Mouse (Mus musculus) MEL (cell line): ENCODE results near the gene Phb. TPM values are rescaled to one million over a fixed set of nuclear protein-coding genes. Genes with fewer than 3 reads are reported as not detected.

Experiments
- DNase-seq: peaks from one replicate; pipeline ENCODE4 v3.0.0; 2011; ENCODE audit warnings: low read depth, low spot score
- H3K27ac ChIP-seq: 2 replicates; pipeline ENCODE4 v1.5.1; 2012; ENCODE audit warnings: low read depth, mild to moderate bottlenecking, control low read depth, low read length, moderate library complexity; ENCODE audit not compliant: control insufficient read depth
- H3K27me3 ChIP-seq, 2 experiments: fragments of 150-350 bp in 1 of 2; sonication (generic) in 1 of 2; 2 replicates each; pipeline ENCODE4 v1.6.1; 2012; ENCODE audit warnings: low read length in 2 of 2, mild to moderate bottlenecking in 2 of 2, improper control_type of control experiment in 1 of 2, moderate library complexity in 1 of 2; ENCODE audit not compliant: insufficient read depth in 2 of 2, control insufficient read depth in 1 of 2
- H3K36me3 ChIP-seq, 2 experiments: 2 replicates each; pipeline ENCODE4 v1.6.1; 2012 to 2014; ENCODE audit warnings: low read length in 2 of 2, improper control_type of control experiment in 1 of 2, inconsistent platforms in 1 of 2, mild to moderate bottlenecking in 1 of 2; ENCODE audit not compliant: insufficient read depth in 2 of 2, control insufficient read depth in 1 of 2
- H3K4me1 ChIP-seq, 2 experiments: fragments of 150-350 bp in 1 of 2; sonication (generic) in 1 of 2; 2 replicates each; pipeline ENCODE4 v1.6.1; 2012; ENCODE audit warnings: low read length in 2 of 2, improper control_type of control experiment in 1 of 2, mild to moderate bottlenecking in 1 of 2; ENCODE audit not compliant: insufficient read depth in 2 of 2, control insufficient read depth in 1 of 2
- H3K4me3 ChIP-seq, 2 experiments: fragments of 150-350 bp in 1 of 2; sonication (generic) in 1 of 2; 2 replicates each; pipeline ENCODE4 v1.5.1; 2012; ENCODE audit warnings: low read depth in 2 of 2, low read length in 2 of 2, mild to moderate bottlenecking in 2 of 2, moderate library complexity in 2 of 2, control low read depth in 1 of 2, improper control_type of control experiment in 1 of 2; ENCODE audit not compliant: control insufficient read depth in 1 of 2, insufficient read depth in 1 of 2
- H3K79me2 ChIP-seq: 2 replicates; pipeline ENCODE4 v1.6.1; 2012; ENCODE audit warnings: mild to moderate bottlenecking, low read length, moderate library complexity; ENCODE audit not compliant: control insufficient read depth, poor library complexity, insufficient read depth
- H3K9ac ChIP-seq: 2 replicates; pipeline ENCODE4 v1.6.1; 2012; ENCODE audit warnings: low read depth, mild to moderate bottlenecking, control low read depth, low read length, moderate library complexity; ENCODE audit not compliant: control insufficient read depth, poor library complexity, severe bottlenecking
- H3K9me3 ChIP-seq: fragments of 150-350 bp; sonication (generic); replicated peaks from 2 replicates; pipeline ENCODE4 v1.6.1; 2012; ENCODE audit warnings: mild to moderate bottlenecking, low read length, improper control_type of control experiment, moderate library complexity; ENCODE audit not compliant: insufficient read depth
- BHLHE40 ChIP-seq: IDR thresholded peaks from 2 replicates; pipeline ENCODE4 v1.6.1; 2012; ENCODE audit warnings: low read depth, mild to moderate bottlenecking, inconsistent platforms, low read length, improper control_type of control experiment, borderline replicate concordance
- CHD2 ChIP-seq: IDR thresholded peaks from 2 replicates; pipeline ENCODE4 v1.6.1; 2011; ENCODE audit warnings: low read length, improper control_type of control experiment
- E2F4 ChIP-seq: IDR thresholded peaks from 2 replicates; pipeline ENCODE4 v1.6.1; 2011; ENCODE audit warnings: low read depth, low read length, improper control_type of control experiment, borderline replicate concordance
- ELF1 ChIP-seq: IDR thresholded peaks from 2 replicates; pipeline ENCODE4 v1.6.1; 2014; ENCODE audit warnings: low read depth, mild to moderate bottlenecking, inconsistent platforms, low read length, improper control_type of control experiment, moderate library complexity
- EP300 ChIP-seq, 2 experiments: IDR thresholded peaks; 2 replicates each; pipeline ENCODE4 v1.6.1; 2011; ENCODE audit warnings: improper control_type of control experiment in 2 of 2, low read length in 2 of 2, low read depth in 1 of 2, mild to moderate bottlenecking in 1 of 2
- ETS1 ChIP-seq: IDR thresholded peaks from 2 replicates; pipeline ENCODE4 v1.6.1; 2012; ENCODE audit warnings: low read depth, mild to moderate bottlenecking, inconsistent platforms, low read length, improper control_type of control experiment, moderate library complexity
- GABPA ChIP-seq: IDR thresholded peaks from 2 replicates; pipeline ENCODE4 v1.6.1; 2012; ENCODE audit warnings: low read depth, mild to moderate bottlenecking, inconsistent platforms, low read length, improper control_type of control experiment, moderate library complexity
- GATA1 ChIP-seq: IDR thresholded peaks from 2 replicates; pipeline ENCODE4 v1.6.1; 2011; ENCODE audit warnings: low read depth, low read length, improper control_type of control experiment
- MAFK ChIP-seq: IDR thresholded peaks from 2 replicates; pipeline ENCODE4 v1.6.1; 2011; ENCODE audit warnings: low read depth, mild to moderate bottlenecking, low read length, improper control_type of control experiment, borderline replicate concordance
- MAX ChIP-seq: IDR thresholded peaks from 2 replicates; pipeline ENCODE4 v1.6.1; 2011; ENCODE audit warnings: low read length, improper control_type of control experiment
- MEF2A ChIP-seq: IDR thresholded peaks from 2 replicates; pipeline ENCODE4 v1.6.1; 2014; ENCODE audit warnings: low read depth, mild to moderate bottlenecking, inconsistent platforms, low read length, improper control_type of control experiment; ENCODE audit not compliant: poor library complexity, insufficient replicate concordance, severe bottlenecking; ENCODE audit errors: extremely low read depth
- MXI1 ChIP-seq: IDR thresholded peaks from 2 replicates; pipeline ENCODE4 v1.6.1; 2011; ENCODE audit warnings: mild to moderate bottlenecking, low read depth, low read length, improper control_type of control experiment
- MYB ChIP-seq: IDR thresholded peaks from 2 replicates; pipeline ENCODE4 v1.6.1; 2011; ENCODE audit warnings: mild to moderate bottlenecking, low read depth, low read length, improper control_type of control experiment
- MYC ChIP-seq: IDR thresholded peaks from 2 replicates; pipeline ENCODE4 v1.6.1; 2011; ENCODE audit warnings: low read depth, mild to moderate bottlenecking, low read length, improper control_type of control experiment, moderate library complexity
- NELFE ChIP-seq: IDR thresholded peaks from 2 replicates; pipeline ENCODE4 v1.6.1; 2011; ENCODE audit warnings: low read depth, low read length, improper control_type of control experiment
- POLR2A ChIP-seq, 2 experiments: IDR thresholded peaks; 2 replicates each; pipeline ENCODE4 v1.6.1; 2011 to 2012; ENCODE audit warnings: low read length in 2 of 2, mild to moderate bottlenecking in 2 of 2, control low read depth in 1 of 2, improper control_type of control experiment in 1 of 2, low read depth in 1 of 2, moderate library complexity in 1 of 2; ENCODE audit not compliant: control insufficient read depth in 1 of 2, insufficient read depth in 1 of 2, poor library complexity in 1 of 2
- POLR2AphosphoS5 ChIP-seq: IDR thresholded peaks from 2 replicates; pipeline ENCODE4 v1.6.1; 2012; ENCODE audit warnings: low read depth, borderline replicate concordance, mild to moderate bottlenecking, inconsistent platforms, low read length, moderate library complexity, mixed read lengths
- SIN3A ChIP-seq: IDR thresholded peaks from 2 replicates; pipeline ENCODE4 v1.6.1; 2012; ENCODE audit warnings: low read length, improper control_type of control experiment, inconsistent platforms
- TAL1 ChIP-seq: IDR thresholded peaks from 2 replicates; pipeline ENCODE4 v1.6.1; 2012; ENCODE audit warnings: mild to moderate bottlenecking, inconsistent platforms, low read length, moderate library complexity, mixed read lengths
- USF2 ChIP-seq, 2 experiments: IDR thresholded peaks; 2 replicates each; pipeline ENCODE4 v1.6.1; 2011 to 2012; ENCODE audit warnings: improper control_type of control experiment in 2 of 2, low read length in 2 of 2, borderline replicate concordance in 1 of 2, inconsistent platforms in 1 of 2, low read depth in 1 of 2, mild to moderate bottlenecking in 1 of 2; ENCODE audit not compliant: insufficient read depth in 1 of 2
- ZKSCAN1 ChIP-seq: IDR thresholded peaks from 2 replicates; pipeline ENCODE4 v1.6.1; 2012; ENCODE audit warnings: low read depth, mild to moderate bottlenecking, inconsistent platforms, low read length, improper control_type of control experiment, moderate library complexity
- polyA plus RNA-seq, 2 experiments: library from polyadenylated mRNA; stranded (reverse) in 1 of 2; unstranded in 1 of 2; fragments of >175 nt in 1 of 2; fragments of >200 nt in 1 of 2; gene quantifications; 2 replicates each; pipeline versions ENCODE4 v1.2.1 to v1.2.4; 2012; ENCODE audit warnings: low replicate concordance in 2 of 2, low read depth in 1 of 2; ENCODE audit not compliant: insufficient read length in 2 of 2, insufficient read depth in 1 of 2, missing spikeins in 1 of 2
- total RNA-seq: library from RNA; depleted of rRNA; stranded (reverse); fragments of 300-350 nt; gene quantifications from 2 replicates; pipeline ENCODE4 v1.2.3, GENCODE M21; 2012

Gene Phb
- total and polyA plus RNA-seq, 3 experiments, result 302 to 788 TPM; not detected in 1

GRCm38 (mm10) chr11:95617785-95618465 lies 48.8 kb upstream of the Phb start:
- TF ChIP-seq BHLHE40, result no peak
- TF ChIP-seq TAL1, result no peak
- TF ChIP-seq CHD2, result no peak
- no peak for TF ChIP-seq MXI1
- no peak for TF ChIP-seq MAX
- TF ChIP-seq E2F4, result no peak
- TF ChIP-seq SIN3A, result no peak
- no peak for TF ChIP-seq ELF1
- TF ChIP-seq MEF2A, result no peak
- TF ChIP-seq POLR2AphosphoS5, result no peak
- no peak for TF ChIP-seq MYC
- no peak for TF ChIP-seq POLR2A (IDR thresholded peaks at IDR 0.05; ENCODE audit: control insufficient read depth in 1 of 2, insufficient read depth in 1 of 2, low read depth in 1 of 2, low read length in 2 of 2, poor library complexity in 1 of 2)
- TF ChIP-seq ZKSCAN1, result no peak
- no peak for TF ChIP-seq MYB
- no peak for TF ChIP-seq ETS1
- no peak for TF ChIP-seq USF2 (IDR thresholded peaks at IDR 0.05; ENCODE audit: borderline replicate concordance in 1 of 2, insufficient read depth in 1 of 2, low read depth in 1 of 2, low read length in 2 of 2)
- no peak for TF ChIP-seq MAFK
- no peak for TF ChIP-seq NELFE
- no peak for TF ChIP-seq EP300 (IDR thresholded peaks at IDR 0.05; ENCODE audit: low read depth in 1 of 2, low read length in 2 of 2)
- TF ChIP-seq GATA1, result no peak
- DNase-seq, result no peak
- Histone ChIP-seq H3K9me3 (no peaks in the 10 kb centered on the region), H3K36me3 (no peaks in the 10 kb centered on the region), H3K9ac (no peak overlapping the region), H3K4me1 (no peaks in the 10 kb centered on the region), H3K79me2 (no peaks in the 10 kb centered on the region), H3K27ac (no peak overlapping the region), H3K4me3 (no peak overlapping the region), H3K27me3 (peaks cover 12 to 14% of the 10 kb centered on the region in 2 experiments)

GRCm38 (mm10) chr11:95619081-95619480 lies 47.7 kb upstream of the Phb start:
- DNase-seq, result no peak
- H3K36me3 ChIP-seq, result no peaks in the 10 kb centered on the region
- no peaks in the 10 kb centered on the region for H3K4me1 ChIP-seq
- TF ChIP-seq GABPA (no peak), ZKSCAN1 (no peak), TAL1 (no peak)
- no peaks in the 10 kb centered on the region for H3K79me2 ChIP-seq
- no peaks in the 10 kb centered on the region for H3K9me3 ChIP-seq
- no peak overlapping the region for H3K27ac ChIP-seq
- H3K9ac ChIP-seq, result no peak overlapping the region
- H3K27me3 ChIP-seq, result peaks cover 12 to 17% of the 10 kb centered on the region in 2 experiments
- H3K4me3 ChIP-seq, result no peak overlapping the region
